Mouse (Mus musculus): ENCODE results near the gene Rln3. TPM values are rescaled to one million over a fixed set of nuclear protein-coding genes. Genes with fewer than 3 reads are reported as not detected.
A peak's percentile ranks its signal among the peaks of the same experiment; 100 is the strongest.

Rln3 gene
- polyA plus RNA-seq (2014; fragmentation: Nextera tagmentation; extraction: Ambion mirVana) = 0.42 TPM in 1 of 2 replicates, not detected in the other

DNA sequence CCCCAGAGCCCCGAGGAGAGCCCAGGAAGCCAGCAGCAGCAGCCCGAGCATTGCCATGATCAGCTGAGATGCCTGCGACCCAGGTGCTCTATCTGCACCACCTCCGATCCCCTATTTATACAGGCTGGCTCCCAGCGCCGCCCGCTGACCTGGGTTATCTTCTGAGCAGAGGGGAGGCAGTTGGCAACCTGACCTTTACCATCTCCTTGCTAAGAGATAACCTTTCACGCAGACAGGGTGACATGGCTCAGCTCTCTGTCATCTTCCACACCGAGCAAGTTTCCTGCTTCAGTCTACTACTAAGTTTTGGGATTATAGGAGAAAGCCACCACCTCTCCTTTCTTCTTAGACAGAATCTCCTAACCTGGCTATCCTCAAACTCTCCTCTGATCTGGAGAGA, at the start of gene Rln3:
Rln3 (minus strand) TSS at position 101 of the 400 bp plus-strand sequence.
- H3K27me3 ChIP-seq (replicated peaks; ENCODE audit: control insufficient read depth, insufficient read depth, low read length) = peaks cover 53% of the 10 kb centered on the region
- no peaks in the 10 kb centered on the region for H3K36me3 ChIP-seq (ENCODE audit: control insufficient read depth, insufficient read depth, low read length)
- no peaks in the 10 kb centered on the region for H3K9me3 ChIP-seq (ENCODE audit: control insufficient read depth, low read length)
- H3K27ac ChIP-seq (ENCODE audit: low read depth, low read length) = no peak within 1 kb of the TSS
- H3K4me3 ChIP-seq (ENCODE audit: low read depth, low read length) = no peak within 1 kb of the TSS
- DNase-seq (ENCODE audit: low spot score) (no peak), ATAC-seq (replicated peaks; ENCODE audit: low FRiP score) (no peak)
- H3K4me2 ChIP-seq = peak within 1 kb of the TSS; percentile 11
- H3K9ac ChIP-seq (ENCODE audit: low read depth, low read length) = no peak within 1 kb of the TSS
- H3K4me1 ChIP-seq (replicated peaks; ENCODE audit: control insufficient read depth, insufficient read depth, low read length) = no peaks in the 10 kb centered on the region; the same call in 1 of the 2 replicates
- WGBS = 6% methylated on average over 9 of the region's 9 CpGs

DNA sequence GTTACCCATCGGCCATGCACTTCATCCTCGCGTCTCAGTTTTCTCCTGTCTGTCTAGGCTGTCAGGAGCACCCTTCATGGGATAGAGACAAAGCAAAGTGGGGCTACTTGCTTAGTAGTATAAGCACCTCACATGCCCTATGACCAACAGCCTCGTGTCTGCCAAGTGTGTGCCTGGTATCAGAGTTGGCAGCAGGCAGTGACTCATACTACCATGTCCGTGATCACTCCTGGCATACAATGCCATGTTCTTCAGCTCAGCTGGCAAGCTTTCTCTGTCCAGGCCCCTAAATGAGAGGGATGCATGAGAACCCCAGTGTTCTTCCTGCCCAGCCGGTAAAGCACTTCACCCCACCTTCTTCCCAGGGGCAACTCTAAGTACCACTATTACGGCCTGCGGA, 45.8 kb upstream of the Rln3 start:
- no peak overlapping the region for H3K4me2 ChIP-seq
- no peak for ATAC-seq (replicated peaks; ENCODE audit: low FRiP score)

DNA sequence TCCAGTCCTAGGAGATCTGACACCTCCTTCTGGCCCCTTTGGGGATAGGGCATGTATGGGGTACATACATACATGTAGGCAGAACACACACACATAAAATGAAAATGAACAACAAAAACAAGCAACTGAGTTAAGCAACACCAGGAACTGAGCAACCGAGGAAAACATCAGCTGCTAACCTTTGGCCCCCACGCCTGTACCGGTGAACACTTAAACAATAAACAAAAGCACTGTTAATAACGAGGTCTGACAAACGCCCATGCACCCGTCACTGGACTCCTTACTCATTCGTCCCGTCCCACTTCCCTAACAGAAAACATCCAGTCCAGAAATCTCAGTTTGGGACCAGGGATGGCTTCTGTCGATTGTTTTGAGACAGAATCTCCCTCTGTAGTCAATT, 44.5 kb upstream of the Rln3 start:
- no peak overlapping the region for H3K4me3 ChIP-seq (ENCODE audit: low read depth, low read length)
- DNase-seq (ENCODE audit: low spot score) = no peak
- no peaks in the 10 kb centered on the region for H3K4me1 ChIP-seq (replicated peaks; ENCODE audit: control insufficient read depth, insufficient read depth, low read length)
- ATAC-seq (replicated peaks; ENCODE audit: low FRiP score) = no peak
- no peaks in the 10 kb centered on the region for H3K9me3 ChIP-seq (ENCODE audit: control insufficient read depth, low read length)
- no peak overlapping the region for H3K9ac ChIP-seq (ENCODE audit: low read depth, low read length)
- H3K27me3 ChIP-seq (replicated peaks; ENCODE audit: control insufficient read depth, insufficient read depth, low read length) = no peaks in the 10 kb centered on the region
- peaks cover 32% of the 10 kb centered on the region for H3K36me3 ChIP-seq (ENCODE audit: control insufficient read depth, insufficient read depth, low read length)
- H3K27ac ChIP-seq (ENCODE audit: low read depth, low read length) = no peak overlapping the region
- no peak overlapping the region for H3K4me2 ChIP-seq
- 84% methylated on average over 9 of the region's 9 CpGs for WGBS

More for the DNA sequence above, 45.8 kb upstream of the Rln3 start:
- H3K4me3 ChIP-seq (ENCODE audit: low read depth, low read length) = no peak overlapping the region
- no peak overlapping the region for H3K27ac ChIP-seq (ENCODE audit: low read depth, low read length)
- WGBS = 90% methylated on average over 8 of the region's 8 CpGs
- peaks cover 38% of the 10 kb centered on the region for H3K36me3 ChIP-seq (ENCODE audit: control insufficient read depth, insufficient read depth, low read length)
- no peak overlapping the region for H3K9ac ChIP-seq (ENCODE audit: low read depth, low read length)
- DNase-seq (ENCODE audit: low spot score) = no peak
- no peaks in the 10 kb centered on the region for H3K27me3 ChIP-seq (replicated peaks; ENCODE audit: control insufficient read depth, insufficient read depth, low read length)
- H3K4me1 ChIP-seq (replicated peaks; ENCODE audit: control insufficient read depth, insufficient read depth, low read length) = no peaks in the 10 kb centered on the region
- H3K9me3 ChIP-seq (ENCODE audit: control insufficient read depth, low read length) = no peaks in the 10 kb centered on the region

DNA sequence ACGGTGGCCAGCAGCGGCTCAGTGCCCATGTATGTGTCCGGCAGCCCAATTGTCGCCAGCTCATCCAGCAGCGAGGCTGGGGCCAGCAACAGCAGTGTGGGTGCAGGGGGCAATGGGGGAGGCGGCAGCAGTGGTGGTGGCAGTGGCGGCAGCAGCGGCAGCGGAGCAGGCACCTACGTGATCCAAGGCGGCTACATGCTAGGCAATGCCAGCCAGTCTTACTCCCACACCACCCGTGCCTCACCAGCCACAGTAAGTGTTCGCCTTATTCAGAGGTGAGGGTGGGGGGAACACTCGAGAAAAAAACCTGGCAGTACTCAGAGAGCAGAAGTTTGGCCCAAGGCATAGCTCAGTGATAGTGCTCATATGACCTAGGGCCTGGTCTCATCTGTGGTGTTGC, 43.0 kb upstream of the Rln3 start:
- no peak overlapping the region for H3K27ac ChIP-seq (ENCODE audit: low read depth, low read length)
- no peak overlapping the region for H3K9ac ChIP-seq (ENCODE audit: low read depth, low read length)
- peaks cover 19% of the 10 kb centered on the region for H3K36me3 ChIP-seq (ENCODE audit: control insufficient read depth, insufficient read depth, low read length)
- no peaks in the 10 kb centered on the region for H3K9me3 ChIP-seq (ENCODE audit: control insufficient read depth, low read length)
- no peaks in the 10 kb centered on the region for H3K27me3 ChIP-seq (replicated peaks; ENCODE audit: control insufficient read depth, insufficient read depth, low read length)
- H3K4me1 ChIP-seq (replicated peaks; ENCODE audit: control insufficient read depth, insufficient read depth, low read length) = no peaks in the 10 kb centered on the region
- DNase-seq (ENCODE audit: low spot score) = no peak
- 94% methylated on average over 14 of the region's 14 CpGs for WGBS
- H3K4me2 ChIP-seq = no peak overlapping the region
- no peak overlapping the region for H3K4me3 ChIP-seq (ENCODE audit: low read depth, low read length)
- ATAC-seq (replicated peaks; ENCODE audit: low FRiP score) = no peak

DNA sequence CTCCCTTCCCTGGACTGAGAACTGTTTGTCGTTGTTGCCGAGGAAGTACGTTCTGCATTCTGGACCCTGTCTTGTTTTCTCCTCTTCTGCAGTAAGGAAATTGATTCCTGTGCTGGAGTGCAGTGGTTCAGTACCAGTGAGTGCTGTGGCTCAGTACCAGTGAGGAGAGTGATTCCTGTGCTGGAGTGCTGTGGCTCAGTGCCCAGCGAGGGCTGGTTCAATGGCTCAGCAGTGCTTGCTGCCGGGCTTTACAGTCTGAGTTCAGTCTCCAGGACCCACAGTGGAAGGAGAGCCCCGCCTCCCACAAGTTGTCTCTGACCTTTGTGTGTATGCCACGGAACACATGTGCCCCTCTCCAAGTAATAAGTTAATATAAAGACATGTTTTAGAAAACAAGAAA, 42.4 kb upstream of the Rln3 start:
- DNase-seq (ENCODE audit: low spot score) (no peak), ATAC-seq (replicated peaks; ENCODE audit: low FRiP score) (no peak)
- no peaks in the 10 kb centered on the region for H3K9me3 ChIP-seq (ENCODE audit: control insufficient read depth, low read length)
- no peak overlapping the region for H3K4me2 ChIP-seq
- peaks cover 18% of the 10 kb centered on the region for H3K36me3 ChIP-seq (ENCODE audit: control insufficient read depth, insufficient read depth, low read length)
- H3K9ac ChIP-seq (ENCODE audit: low read depth, low read length) = no peak overlapping the region
- 89% methylated on average over 7 of the region's 7 CpGs for WGBS
- H3K27ac ChIP-seq (ENCODE audit: low read depth, low read length) = no peak overlapping the region
- no peaks in the 10 kb centered on the region for H3K27me3 ChIP-seq (replicated peaks; ENCODE audit: control insufficient read depth, insufficient read depth, low read length)
- H3K4me1 ChIP-seq (replicated peaks; ENCODE audit: control insufficient read depth, insufficient read depth, low read length) = no peaks in the 10 kb centered on the region
- H3K4me3 ChIP-seq (ENCODE audit: low read depth, low read length) = no peak overlapping the region

DNA sequence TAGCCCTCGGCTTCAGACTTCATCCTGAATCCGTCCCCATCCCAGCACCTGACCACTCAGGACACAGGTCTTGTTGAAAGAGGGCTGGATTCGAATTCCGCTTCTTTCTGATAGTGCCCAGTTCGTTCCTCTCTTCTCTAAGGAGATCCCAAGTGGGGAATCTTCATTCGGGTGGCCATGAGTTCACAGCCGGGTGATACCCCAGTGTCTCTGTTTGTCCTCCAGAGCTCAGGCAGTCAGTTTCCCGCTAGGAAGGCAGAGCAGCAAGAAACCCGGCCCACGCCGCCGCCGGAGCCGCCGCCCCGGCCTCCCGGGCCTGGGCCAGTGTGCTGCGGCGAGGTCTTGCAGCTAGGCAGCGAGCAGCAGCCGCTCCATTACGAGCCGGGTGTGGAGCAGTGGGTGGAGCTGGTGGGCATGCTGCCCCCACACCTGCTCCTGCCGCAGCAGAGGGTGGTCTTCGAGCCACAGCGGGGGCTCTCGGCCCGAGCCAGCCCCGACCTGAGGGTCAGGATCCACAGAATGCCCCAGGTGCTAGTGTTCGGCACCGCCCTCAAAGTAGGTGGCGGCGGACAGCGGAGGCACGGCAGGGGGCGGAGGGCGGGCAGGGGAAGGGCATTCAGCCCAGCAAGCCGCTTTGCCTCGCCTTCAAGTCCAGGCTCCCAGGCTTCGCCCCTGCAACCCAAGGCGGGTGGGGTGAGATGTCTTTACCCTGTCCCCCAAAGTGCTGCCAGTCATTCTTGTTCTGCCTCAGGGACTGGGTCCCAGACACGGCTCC, 39.7 kb upstream of the Rln3 start:
- no peak overlapping the region for H3K27ac ChIP-seq (ENCODE audit: low read depth, low read length)
- ATAC-seq (replicated peaks; ENCODE audit: low FRiP score) (no peak), DNase-seq (ENCODE audit: low spot score) (no peak)
- peaks cover 24% of the 10 kb centered on the region for H3K36me3 ChIP-seq (ENCODE audit: control insufficient read depth, insufficient read depth, low read length)
- H3K27me3 ChIP-seq (replicated peaks; ENCODE audit: control insufficient read depth, insufficient read depth, low read length) = no peaks in the 10 kb centered on the region
- H3K9me3 ChIP-seq (ENCODE audit: control insufficient read depth, low read length) = no peaks in the 10 kb centered on the region
- H3K4me1 ChIP-seq (replicated peaks; ENCODE audit: control insufficient read depth, insufficient read depth, low read length) = no peaks in the 10 kb centered on the region
- H3K9ac ChIP-seq (ENCODE audit: low read depth, low read length) = no peak overlapping the region
- H3K4me2 ChIP-seq = no peak overlapping the region
- 68% methylated on average over 42 of the region's 42 CpGs for WGBS
- H3K4me3 ChIP-seq (ENCODE audit: low read depth, low read length) = no peak overlapping the region

DNA sequence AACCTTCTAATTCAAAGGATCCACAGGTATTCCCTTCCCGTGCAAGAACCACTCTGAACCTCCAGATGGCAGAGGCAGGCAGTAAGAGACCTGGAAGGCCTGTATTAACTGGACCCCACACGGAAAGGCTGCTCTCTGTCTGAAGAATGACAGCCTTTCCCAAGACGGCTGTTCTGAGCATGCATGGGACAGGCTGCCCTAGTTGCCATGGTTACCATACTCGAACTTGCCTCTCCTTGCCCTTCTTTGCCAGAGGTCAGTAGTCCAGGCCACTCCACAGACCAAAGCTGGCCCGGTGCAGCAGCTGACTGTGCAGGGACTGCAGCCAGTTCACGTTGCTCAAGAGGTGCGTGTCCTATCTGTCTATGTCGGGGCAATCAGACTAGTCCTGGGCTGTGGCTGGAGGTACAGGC, 39.0 kb upstream of the Rln3 start:
- peak; percentile 46; the same call in 1 of the 2 replicates for ATAC-seq (replicated peaks; ENCODE audit: low FRiP score)
- DNase-seq (ENCODE audit: low spot score) = no peak
- Histone ChIP-seq H3K4me3 (ENCODE audit: low read depth, low read length) (no peak overlapping the region), H3K27ac (ENCODE audit: low read depth, low read length) (no peak overlapping the region), H3K4me2 (no peak overlapping the region), H3K27me3 (replicated peaks; ENCODE audit: control insufficient read depth, insufficient read depth, low read length) (no peaks in the 10 kb centered on the region), H3K4me1 (replicated peaks; ENCODE audit: control insufficient read depth, insufficient read depth, low read length) (no peaks in the 10 kb centered on the region), H3K9me3 (ENCODE audit: control insufficient read depth, low read length) (no peaks in the 10 kb centered on the region), H3K36me3 (ENCODE audit: control insufficient read depth, insufficient read depth, low read length) (peaks cover 24% of the 10 kb centered on the region), H3K9ac (ENCODE audit: low read depth, low read length) (no peak overlapping the region)
- WGBS = 59% methylated on average over 8 of the region's 8 CpGs

DNA sequence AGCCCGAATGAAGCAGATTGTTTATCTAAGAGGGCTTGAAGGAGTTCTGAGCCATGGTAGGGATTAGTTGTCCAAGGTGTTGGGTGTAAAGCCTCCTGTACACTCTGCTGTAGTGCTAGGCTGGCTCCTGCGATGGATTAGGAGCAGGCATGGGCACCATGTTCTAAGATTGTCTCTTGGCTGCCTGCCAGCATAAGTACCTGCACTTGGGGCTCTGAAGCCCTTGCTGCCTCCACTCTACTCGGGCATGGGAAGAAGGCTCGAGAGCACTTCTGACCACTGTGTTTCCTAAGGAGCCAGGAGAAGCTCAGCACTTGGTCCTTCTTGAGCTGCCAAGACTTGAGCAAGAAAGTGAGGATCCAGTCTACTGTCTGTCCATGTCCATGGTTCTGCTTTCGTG, 34.4 kb upstream of the Rln3 start:
- 85% methylated on average over 5 of the region's 5 CpGs for WGBS

DNA sequence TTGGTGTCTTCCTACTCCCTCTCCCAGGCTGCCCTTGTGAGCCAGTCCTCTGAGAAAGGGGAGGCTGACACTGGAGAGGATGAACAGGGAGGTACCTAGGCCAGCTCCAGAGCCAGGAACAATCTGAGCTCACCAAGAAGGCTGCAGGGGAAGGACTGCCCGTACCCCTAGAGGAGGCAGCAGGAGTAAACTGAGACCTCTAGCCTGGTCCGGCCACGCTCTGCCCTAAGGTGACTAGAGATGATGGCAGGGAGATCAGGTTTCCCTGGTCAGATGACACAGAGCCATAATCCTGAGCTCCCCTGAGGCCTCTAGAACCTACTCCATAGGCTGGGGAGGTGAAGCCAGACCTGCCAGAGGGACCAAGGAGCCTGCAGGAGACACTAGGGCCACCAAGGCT, 32.0 kb upstream of the Rln3 start:
- H3K9me3 ChIP-seq (ENCODE audit: control insufficient read depth, low read length) = no peaks in the 10 kb centered on the region
- ATAC-seq (replicated peaks; ENCODE audit: low FRiP score) = no peak
- H3K4me1 ChIP-seq (replicated peaks; ENCODE audit: control insufficient read depth, insufficient read depth, low read length) = no peaks in the 10 kb centered on the region; the same call in 1 of the 2 replicates
- no peak overlapping the region for H3K27ac ChIP-seq (ENCODE audit: low read depth, low read length)
- H3K36me3 ChIP-seq (ENCODE audit: control insufficient read depth, insufficient read depth, low read length) = 0 out of 2 replicates have a peak, but pooled peaks cover 4% of the 10 kb centered on the region
- WGBS = 78% methylated on average over 3 of the region's 3 CpGs
- H3K27me3 ChIP-seq (replicated peaks; ENCODE audit: control insufficient read depth, insufficient read depth, low read length) = no peaks in the 10 kb centered on the region
- no peak overlapping the region for H3K4me2 ChIP-seq
- no peak for DNase-seq (ENCODE audit: low spot score)
- H3K9ac ChIP-seq (ENCODE audit: low read depth, low read length) = no peak overlapping the region
- no peak overlapping the region for H3K4me3 ChIP-seq (ENCODE audit: low read depth, low read length)

More for the DNA sequence above, 34.4 kb upstream of the Rln3 start:
- Histone ChIP-seq H3K27ac (ENCODE audit: low read depth, low read length) (no peak overlapping the region), H3K36me3 (ENCODE audit: control insufficient read depth, insufficient read depth, low read length) (peaks cover 13% of the 10 kb centered on the region; the same call in 1 of the 2 replicates), H3K9ac (ENCODE audit: low read depth, low read length) (no peak overlapping the region), H3K27me3 (replicated peaks; ENCODE audit: control insufficient read depth, insufficient read depth, low read length) (no peaks in the 10 kb centered on the region), H3K4me1 (replicated peaks; ENCODE audit: control insufficient read depth, insufficient read depth, low read length) (no peaks in the 10 kb centered on the region), H3K9me3 (ENCODE audit: control insufficient read depth, low read length) (no peaks in the 10 kb centered on the region), H3K4me3 (ENCODE audit: low read depth, low read length) (no peak overlapping the region), H3K4me2 (no peak overlapping the region)
- DNase-seq (ENCODE audit: low spot score) = no peak
- ATAC-seq (replicated peaks; ENCODE audit: low FRiP score) = no peak

Measured in liver, embryonic 11.5 days (tissue).